Mouse (Mus musculus) olfactory bulb, adult 2 months (tissue): ENCODE results near the gene Tram2. TPM values are rescaled to one million over a fixed set of nuclear protein-coding genes. Genes with fewer than 3 reads are reported as not detected.

ENCODE experiments used
- H3K27ac ChIP-seq: fragments of 200-500 bp; 2 replicates; pipeline ENCODE4 v1.5.1; 2012; ENCODE audit warnings: low read depth, low read length; ENCODE audit not compliant: insufficient read depth
- H3K4me1 ChIP-seq: fragments of 200-500 bp; 2 replicates; pipeline ENCODE4 v1.6.1; 2012; ENCODE audit warnings: low read length; ENCODE audit not compliant: control insufficient read depth, insufficient read depth
- H3K4me3 ChIP-seq: fragments of 200-500 bp; 2 replicates; pipeline ENCODE4 v1.5.1; 2012; ENCODE audit warnings: mild to moderate bottlenecking, low read depth, low read length, moderate library complexity; ENCODE audit not compliant: insufficient read depth
- CTCF ChIP-seq: fragments of 200-500 bp; IDR thresholded peaks from 2 replicates; pipeline ENCODE4 v1.5.1; 2012; ENCODE audit warnings: low read depth, mild to moderate bottlenecking, low read length, moderate library complexity; ENCODE audit not compliant: insufficient read depth
- POLR2A ChIP-seq: fragments of 200-500 bp; IDR thresholded peaks from 2 replicates; pipeline ENCODE4 v1.6.1; 2012; ENCODE audit warnings: mild to moderate bottlenecking, low read depth, low read length, moderate library complexity; ENCODE audit not compliant: insufficient read depth
- WGBS: fragments of 180-500 bp; shearing (Covaris S2); methylation state at CpG from one replicate; pipeline ENCODE4 v1.1.7; 2018; 5-methylcytosine and 5-hydroxymethylcytosine counted together
- polyA plus RNA-seq: library from polyadenylated mRNA; stranded (reverse); fragments of >200 nt; gene quantifications from 2 replicates; pipeline ENCODE4 v1.2.4, GENCODE M21; 2012; ENCODE audit warnings: low replicate concordance; ENCODE audit not compliant: missing spikeins, insufficient read depth, insufficient read length

Tram2 gene
- polyA plus RNA-seq, 1 experiment, result not detected

DNA sequence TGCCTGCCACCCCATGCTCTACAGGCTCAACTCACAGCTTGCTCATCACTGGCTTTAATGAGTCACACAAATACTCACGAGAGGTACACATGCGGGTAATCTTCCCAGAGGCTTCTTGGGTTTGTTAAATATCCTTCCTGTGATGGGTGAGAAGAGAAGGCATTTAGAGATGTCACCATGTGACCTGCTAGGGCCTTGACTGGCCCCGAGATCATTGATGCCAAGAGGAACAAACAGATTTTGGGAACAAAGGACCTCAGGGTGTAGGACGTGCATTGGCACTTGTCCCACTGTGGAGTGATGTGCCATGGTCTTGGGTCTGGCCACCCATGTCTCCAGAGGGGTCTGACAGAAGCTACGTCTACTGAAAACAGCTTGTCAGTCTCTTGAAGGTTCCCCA, 72.3 kb downstream of the Tram2 start:
- TF ChIP-seq CTCF (no peak), POLR2A (no peak)
- 73% methylated on average over 5 of the region's 5 CpGs for WGBS
- Histone ChIP-seq H3K4me1 (peaks cover 29% of the 10 kb centered on the region), H3K4me3 (no peak overlapping the region), H3K27ac (no peak overlapping the region)

DNA sequence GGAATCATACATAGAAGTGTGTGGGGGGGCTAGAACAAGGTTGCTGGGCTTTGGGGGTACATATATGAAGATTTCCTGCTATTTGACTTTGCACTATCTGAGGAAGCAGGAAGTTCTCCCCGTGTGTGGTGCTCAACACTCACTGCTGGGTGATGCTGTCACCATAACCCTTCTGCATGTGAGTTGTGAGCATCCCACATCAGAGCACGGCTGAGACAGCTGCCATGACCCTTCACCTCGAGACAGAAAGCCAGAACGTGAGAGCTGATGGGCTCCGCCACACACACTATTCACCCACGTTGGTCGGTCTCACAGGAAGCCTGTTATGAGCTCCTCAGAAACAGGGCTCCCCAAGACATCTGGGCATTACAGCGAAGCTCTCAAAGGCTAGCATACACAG, 74.4 kb downstream of the Tram2 start:
- H3K27ac ChIP-seq, result no peak overlapping the region
- no peak overlapping the region for H3K4me3 ChIP-seq
- 92% methylated on average over 8 of the region's 8 CpGs for WGBS

DNA sequence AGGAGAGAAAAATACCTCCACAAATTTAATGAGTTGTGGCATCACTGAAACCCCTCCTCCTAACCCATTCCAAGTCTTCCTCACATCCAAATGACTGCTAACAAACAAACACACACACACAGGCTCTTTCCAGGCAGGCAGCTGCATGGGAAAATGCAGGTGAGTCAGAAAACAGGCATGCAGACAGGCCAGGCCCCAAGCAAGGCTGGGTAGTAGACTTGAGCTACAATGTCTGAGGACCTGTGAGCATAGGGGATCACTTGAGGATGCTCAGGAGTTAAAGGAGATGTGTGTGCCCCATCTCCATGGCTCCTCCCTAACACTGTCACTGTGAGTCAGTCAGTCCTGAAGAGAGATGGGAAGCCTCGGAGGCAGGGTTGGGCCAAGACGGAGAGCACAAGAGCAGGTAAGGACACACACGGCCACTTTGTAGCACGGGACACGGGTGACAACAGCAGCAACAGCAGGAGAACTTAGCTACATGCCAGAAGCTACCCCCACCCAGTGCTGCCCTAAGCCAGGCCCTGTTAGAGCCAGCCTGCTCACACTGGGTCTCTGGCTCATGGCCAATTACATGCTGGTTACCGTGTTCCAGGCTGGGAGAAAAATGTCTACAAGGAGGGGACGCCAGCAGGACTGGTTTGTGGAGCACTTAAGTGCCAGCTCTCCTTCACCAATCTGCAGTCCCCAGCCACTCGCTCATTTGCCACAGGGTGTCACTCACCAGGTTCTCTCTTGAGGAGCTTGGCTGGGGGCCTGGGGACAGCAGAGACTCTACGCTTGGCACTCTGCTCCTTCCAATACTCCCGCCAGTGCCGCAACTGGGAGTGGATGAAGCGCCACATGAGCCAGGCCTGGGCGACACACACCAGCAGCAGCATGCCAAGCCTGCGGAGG, 76.5 kb downstream of the Tram2 start:
- Histone ChIP-seq H3K27ac (no peak overlapping the region), H3K4me1 (peaks cover 11% of the 10 kb centered on the region), H3K4me3 (no peak overlapping the region)
- TF ChIP-seq CTCF, result no peak
- no peak for TF ChIP-seq POLR2A
- WGBS, result 64% methylated on average over 14 of the region's 14 CpGs

More for the DNA sequence above, 74.4 kb downstream of the Tram2 start:
- H3K4me1 ChIP-seq, result peaks cover 17% of the 10 kb centered on the region
- TF ChIP-seq POLR2A, result no peak
- no peak for TF ChIP-seq CTCF

DNA sequence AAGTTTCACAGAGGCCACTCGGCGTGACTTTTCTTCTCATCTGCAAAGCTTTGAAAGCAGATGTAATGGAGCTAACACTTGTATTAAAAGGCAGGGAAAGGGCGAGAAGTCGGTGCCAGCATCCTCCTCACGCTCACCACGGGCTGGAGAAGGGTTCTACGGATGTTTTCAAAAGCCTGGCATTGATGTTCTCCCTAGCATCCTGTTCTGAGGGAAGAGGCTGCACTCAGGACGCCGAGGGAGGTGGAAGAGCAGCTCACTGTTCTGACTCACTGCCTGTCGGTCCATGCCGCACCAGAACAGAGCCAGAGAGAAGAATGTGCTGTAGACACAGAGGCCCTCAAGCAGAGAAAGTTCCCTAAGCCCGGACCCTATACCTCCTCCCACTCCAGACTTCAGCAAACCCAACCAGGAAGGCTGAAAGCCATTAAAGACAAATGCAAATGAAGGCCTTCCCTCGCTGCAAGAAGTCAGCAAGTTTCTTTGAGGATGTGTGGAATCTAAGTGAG, 81.1 kb downstream of the Tram2 start:
- peaks cover 15% of the 10 kb centered on the region for H3K4me1 ChIP-seq
- WGBS, result 41% methylated on average over 13 of the region's 13 CpGs
- no peak overlapping the region for H3K27ac ChIP-seq
- TF ChIP-seq CTCF, result no peak
- TF ChIP-seq POLR2A, result no peak
- H3K4me3 ChIP-seq, result no peak overlapping the region

DNA sequence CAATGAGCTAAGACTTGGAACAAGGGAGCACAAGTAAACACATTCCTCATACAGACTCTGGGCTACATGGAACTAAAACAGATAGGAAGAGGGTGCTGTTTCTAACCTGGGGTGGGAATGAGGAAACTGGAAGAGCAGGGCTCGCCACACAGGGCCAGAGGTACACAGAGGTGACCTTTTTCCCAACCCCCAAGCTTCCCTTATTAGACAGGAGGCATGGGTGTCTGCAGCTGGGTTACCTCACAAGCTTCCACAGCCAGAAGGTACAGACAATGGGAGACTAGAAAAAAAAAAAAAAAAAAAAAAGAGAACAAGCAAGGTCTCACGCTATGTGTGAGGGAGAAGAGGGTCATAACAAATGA, 81.7 kb downstream of the Tram2 start:
- WGBS, result 87% methylated on average over 2 of the region's 2 CpGs
- Histone ChIP-seq H3K27ac (no peak overlapping the region), H3K4me3 (no peak overlapping the region), H3K4me1 (peaks cover 9% of the 10 kb centered on the region)
- no peak for TF ChIP-seq CTCF
- TF ChIP-seq POLR2A, result no peak

DNA sequence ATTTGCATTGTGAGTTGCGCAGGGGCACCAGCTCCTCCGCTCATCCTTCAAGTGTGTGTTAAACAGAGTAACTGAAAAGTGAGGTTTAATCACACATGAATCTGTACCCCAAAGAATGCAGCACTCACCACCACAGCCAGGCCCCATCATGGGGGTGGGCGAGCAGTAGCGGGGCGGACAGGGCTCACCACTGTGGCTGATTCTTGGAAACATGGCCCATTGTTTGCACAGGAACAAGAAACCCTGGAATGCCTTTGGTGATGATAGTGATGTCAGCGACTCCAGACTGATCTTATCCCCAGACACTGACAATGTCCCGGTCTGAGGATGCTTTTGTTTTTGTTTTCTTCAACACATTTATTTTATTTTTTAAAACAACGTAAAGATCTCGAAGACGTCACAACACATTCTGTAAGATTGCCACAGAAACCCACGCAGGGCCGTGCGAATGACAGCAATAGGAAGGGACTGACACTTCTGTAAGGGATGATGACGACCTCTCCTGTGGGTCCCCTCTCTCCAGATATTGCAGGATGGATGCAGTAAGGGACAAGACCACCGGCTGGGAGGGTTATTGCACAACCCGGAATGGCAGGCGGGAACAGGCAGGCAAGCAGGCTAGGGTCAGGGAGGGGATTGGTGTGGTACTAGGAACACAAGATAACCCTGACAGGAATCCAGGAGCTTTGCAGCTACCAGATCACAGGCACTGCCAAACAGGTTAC, 82.3 kb downstream of the Tram2 start:
- Histone ChIP-seq H3K4me3 (no peak overlapping the region), H3K27ac (no peak overlapping the region), H3K4me1 (peaks cover 9% of the 10 kb centered on the region)
- WGBS, result 81% methylated on average over 17 of the region's 17 CpGs
- TF ChIP-seq POLR2A (no peak), CTCF (no peak)

DNA sequence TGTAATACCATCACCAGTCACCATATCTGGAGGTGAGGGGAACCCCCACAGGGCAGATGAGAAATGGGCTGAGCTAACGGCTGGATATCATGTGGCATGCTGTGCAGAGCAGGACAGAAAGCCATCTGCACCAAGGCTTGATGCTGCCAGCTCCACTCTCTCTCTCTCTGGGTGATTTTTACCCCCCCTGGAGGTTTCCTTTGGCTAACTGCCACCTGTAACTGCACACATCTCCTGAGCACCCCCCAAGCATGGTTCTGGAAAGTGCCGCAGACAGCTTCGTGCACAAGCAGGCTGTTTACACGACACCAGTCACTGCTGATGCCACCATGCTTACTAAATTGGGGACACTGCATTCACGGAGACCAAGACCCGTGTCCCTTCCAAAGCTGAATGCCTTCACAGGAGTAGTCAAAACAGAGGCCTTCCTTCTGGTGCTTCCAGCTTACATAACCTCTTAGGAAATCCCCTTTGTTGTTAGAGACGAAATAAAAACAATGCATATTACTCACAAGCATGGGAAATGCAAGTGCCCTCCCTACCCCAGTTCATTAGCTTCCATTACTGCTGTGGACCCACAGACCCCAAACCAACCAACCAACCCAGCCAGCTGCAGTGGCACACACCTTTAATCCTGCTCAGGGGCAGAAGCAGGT, 83.6 kb downstream of the Tram2 start:
- Histone ChIP-seq H3K4me3 (no peak overlapping the region), H3K4me1 (peaks cover 9% of the 10 kb centered on the region), H3K27ac (no peak overlapping the region)
- 33% methylated on average over 7 of the region's 7 CpGs for WGBS
- TF ChIP-seq CTCF (no peak), POLR2A (no peak)

DNA sequence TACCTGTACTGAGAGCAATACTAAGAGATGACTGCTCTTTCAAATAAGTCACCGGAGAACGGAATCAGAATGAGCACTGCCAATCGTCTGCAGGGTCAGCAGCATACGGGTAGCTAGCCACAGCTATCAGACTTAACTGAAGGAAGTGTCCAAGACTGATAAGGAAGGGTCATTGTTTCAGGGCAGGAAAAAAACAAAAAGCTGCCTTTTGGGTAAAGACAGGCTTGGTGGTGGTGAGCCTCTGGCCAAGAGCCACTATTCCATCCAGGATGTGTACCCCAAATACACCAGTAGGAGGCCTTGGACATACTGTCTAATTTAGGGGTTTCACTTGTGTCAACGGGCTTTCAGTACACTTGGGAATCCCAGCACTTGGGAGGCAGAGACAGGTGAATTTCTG, 84.7 kb downstream of the Tram2 start:
- no peak overlapping the region for H3K4me3 ChIP-seq
- TF ChIP-seq CTCF, result no peak
- TF ChIP-seq POLR2A, result no peak
- H3K27ac ChIP-seq, result no peak overlapping the region
- H3K4me1 ChIP-seq, result peaks cover 9% of the 10 kb centered on the region
- 90% methylated on average over 5 of the region's 5 CpGs for WGBS
